Mouse (Mus musculus) limb, embryonic 12.5 days (tissue): ENCODE measurements around the gene Akr7a5. TPM values are rescaled to one million over a fixed set of nuclear protein-coding genes. Genes with fewer than 3 reads are reported as not detected.

Source experiments
- ATAC-seq: fragments of 200-750 bp; cut with Nextera tagmentation; 2 replicates; pipeline ENCODE4 v1.8.0; 2017; ENCODE audit warnings: low read depth, moderate TSS enrichment; ENCODE audit not compliant: insufficient number of reproducible peaks, insufficient read depth, low FRiP score, low TSS enrichment
- H3K27ac ChIP-seq: fragments of 300-500 bp; sonication (generic); 2 replicates; pipeline ENCODE4 v1.5.1; 2016; ENCODE audit warnings: mild to moderate bottlenecking, moderate library complexity
- H3K27me3 ChIP-seq: fragments of 300-500 bp; sonication (generic); 2 replicates; pipeline ENCODE4 v1.6.1; 2016; ENCODE audit warnings: mild to moderate bottlenecking, moderate library complexity
- H3K36me3 ChIP-seq: fragments of 300-500 bp; sonication (generic); 2 replicates; pipeline ENCODE4 v1.6.1; 2016; ENCODE audit warnings: mild to moderate bottlenecking, moderate library complexity
- H3K4me1 ChIP-seq: fragments of 300-500 bp; sonication (generic); replicated peaks from 2 replicates; pipeline ENCODE4 v1.6.1; 2016
- H3K4me2 ChIP-seq: fragments of 300-500 bp; sonication (generic); 2 replicates; pipeline ENCODE4 v1.6.1; 2016; ENCODE audit warnings: mild to moderate bottlenecking, moderate library complexity
- H3K4me3 ChIP-seq: fragments of 300-500 bp; sonication (generic); replicated peaks from 2 replicates; pipeline ENCODE4 v1.5.1; 2016; ENCODE audit warnings: mild to moderate bottlenecking
- H3K9ac ChIP-seq: fragments of 300-500 bp; sonication (generic); replicated peaks from 2 replicates; pipeline ENCODE4 v1.6.1; 2016; ENCODE audit warnings: mild to moderate bottlenecking, moderate library complexity
- H3K9me3 ChIP-seq: fragments of 300-500 bp; sonication (generic); 2 replicates; pipeline ENCODE4 v1.6.1; 2016; ENCODE audit warnings: mild to moderate bottlenecking, moderate library complexity
- WGBS: fragments of 180-500 bp; shearing (Covaris S2); methylation state at CpG from one replicate; pipeline ENCODE4 v1.1.7; 2016; 5-methylcytosine and 5-hydroxymethylcytosine counted together
- polyA plus RNA-seq: library from polyadenylated mRNA; unstranded; fragments of >200 nt; fragmentation: Nextera tagmentation; extraction: Ambion mirVana; gene quantifications from 2 replicates; pipeline ENCODE4 v1.2.1, GENCODE M21; 2016

Gene Akr7a5
- polyA plus RNA-seq, 1 experiment from 2014 or later: 150 TPM

DNA sequence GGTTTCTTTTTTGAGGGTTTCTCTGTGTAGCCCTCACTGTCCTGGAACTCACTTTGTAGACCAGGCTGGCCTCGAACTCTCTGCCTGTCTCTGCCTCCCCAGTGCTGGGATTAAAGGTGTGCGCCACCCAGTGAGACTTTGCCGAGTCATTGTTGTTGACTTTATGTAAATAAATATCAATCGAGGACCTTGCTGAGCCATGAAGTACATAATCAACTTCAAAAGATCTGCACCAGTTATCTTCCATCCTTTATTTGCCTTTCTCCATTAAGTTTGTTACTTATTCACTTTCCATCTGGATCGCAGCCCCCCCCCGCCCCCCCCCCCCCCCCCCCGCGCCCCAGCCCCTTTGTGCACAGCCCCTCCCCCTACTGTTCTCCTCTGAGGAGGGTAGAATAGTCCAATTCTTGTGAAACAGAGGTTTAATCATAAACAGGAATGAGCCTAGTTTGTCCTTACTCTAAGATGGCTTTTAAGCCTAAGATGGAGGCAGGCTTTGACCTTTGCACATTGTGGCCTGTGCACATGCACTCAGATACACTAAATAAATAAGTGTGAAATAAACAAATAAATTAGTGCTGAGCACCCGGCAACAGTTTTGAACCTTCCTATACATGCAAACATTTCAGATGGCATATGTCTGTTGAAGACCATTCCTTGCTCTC lies 24.2 kb downstream of the Akr7a5 start:
- H3K27me3 ChIP-seq: peaks cover 29% of the 10 kb centered on the region
- no peaks in the 10 kb centered on the region for H3K9me3 ChIP-seq
- no peaks in the 10 kb centered on the region for H3K4me1 ChIP-seq
- H3K27ac ChIP-seq: no peak overlapping the region
- 81% methylated on average over 5 of the region's 9 CpGs for WGBS
- no peak overlapping the region for H3K9ac ChIP-seq
- no peaks in the 10 kb centered on the region for H3K36me3 ChIP-seq
- H3K4me2 ChIP-seq: no peak overlapping the region
- H3K4me3 ChIP-seq: no peak overlapping the region
- no peak for ATAC-seq

- no peaks in the 10 kb centered on the region for H3K4me1 ChIP-seq
- no peak overlapping the region for H3K4me3 ChIP-seq
- no peak overlapping the region for H3K4me2 ChIP-seq
- no peaks in the 10 kb centered on the region for H3K9me3 ChIP-seq
- 62% methylated on average over 7 of the region's 7 CpGs for WGBS
- no peaks in the 10 kb centered on the region for H3K36me3 ChIP-seq
- H3K9ac ChIP-seq: no peak overlapping the region
- peaks cover 29% of the 10 kb centered on the region for H3K27me3 ChIP-seq
- no peak for ATAC-seq
- no peak overlapping the region for H3K27ac ChIP-seq
Measured at GRCm38 (mm10) chr4:139335507-139335906, 25.0 kb downstream of the Akr7a5 start.

DNA sequence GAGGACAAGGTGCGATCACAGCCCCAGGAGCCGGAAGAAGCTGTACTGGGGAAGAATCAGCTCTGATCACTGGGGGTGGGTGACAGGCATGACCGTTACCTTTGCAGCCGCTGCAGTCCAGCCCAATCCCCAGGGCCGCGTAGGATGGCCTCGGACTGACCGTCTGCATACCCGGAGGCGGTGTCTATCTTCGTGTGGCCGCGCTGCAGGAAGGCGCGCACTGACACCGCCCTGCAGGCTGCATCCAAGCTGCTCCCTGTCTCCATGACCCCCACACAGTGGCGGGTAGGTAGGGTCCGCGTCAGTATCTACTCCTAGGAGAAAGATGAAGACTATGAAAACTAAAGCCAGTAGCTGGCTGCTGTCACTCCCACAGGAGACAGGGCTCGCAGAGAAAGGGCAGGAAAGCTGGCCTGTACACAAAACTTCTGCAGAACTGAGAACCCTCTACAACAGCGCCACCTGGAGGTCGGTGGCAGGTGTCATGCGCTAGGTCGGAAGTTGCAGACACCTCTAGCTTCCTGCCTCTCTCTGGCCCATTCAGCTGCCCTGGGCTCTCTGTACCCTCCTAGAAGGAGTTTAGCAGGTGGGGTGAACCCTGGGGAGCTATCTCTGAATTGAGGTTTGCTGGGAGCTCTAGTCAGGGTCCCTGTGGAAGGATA lies 26.4 kb downstream of the Akr7a5 start:
- no peak for ATAC-seq
- peak overlapping the region; percentile 47 for H3K4me2 ChIP-seq
- WGBS: 22% methylated on average over 24 of the region's 24 CpGs
- 0 out of 2 replicates have a peak overlapping the region, but pooled peaks have one; percentile 37 for H3K9ac ChIP-seq
- no peaks in the 10 kb centered on the region for H3K4me1 ChIP-seq
- H3K9me3 ChIP-seq: no peaks in the 10 kb centered on the region
- H3K36me3 ChIP-seq: no peaks in the 10 kb centered on the region
- H3K4me3 ChIP-seq: peak overlapping the region; percentile 22
- H3K27ac ChIP-seq: no peak overlapping the region
- peaks cover 29% of the 10 kb centered on the region for H3K27me3 ChIP-seq

DNA sequence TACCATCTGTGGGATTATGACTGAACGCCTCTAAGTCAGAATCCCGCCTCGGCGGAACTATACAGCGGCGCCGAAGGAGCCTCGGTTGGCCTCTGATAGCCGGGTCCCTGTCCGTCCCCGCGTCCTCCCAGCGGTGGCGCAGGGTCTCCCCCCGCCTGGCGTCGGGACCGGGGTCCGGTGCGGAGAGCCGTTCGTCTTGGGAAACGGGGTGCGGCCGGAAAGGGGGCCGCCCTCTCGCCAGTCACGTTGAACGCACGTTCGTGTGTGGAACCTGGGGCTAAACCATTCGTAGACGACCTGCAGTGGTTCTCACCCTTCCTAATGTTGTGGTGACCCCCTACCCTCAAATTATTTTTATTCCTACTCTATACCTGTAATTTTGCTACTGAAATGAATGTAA lies 27.6 kb downstream of the Akr7a5 start:
- H3K4me3 ChIP-seq: no peak overlapping the region
- ATAC-seq: no peak
- peaks cover 27% of the 10 kb centered on the region for H3K27me3 ChIP-seq
- H3K9ac ChIP-seq: no peak overlapping the region
- no peak overlapping the region for H3K4me2 ChIP-seq
- H3K4me1 ChIP-seq: no peaks in the 10 kb centered on the region
- H3K27ac ChIP-seq: no peak overlapping the region
- no peaks in the 10 kb centered on the region for H3K36me3 ChIP-seq
- 53% methylated on average over 33 of the region's 33 CpGs for WGBS
- H3K9me3 ChIP-seq: no peaks in the 10 kb centered on the region

DNA sequence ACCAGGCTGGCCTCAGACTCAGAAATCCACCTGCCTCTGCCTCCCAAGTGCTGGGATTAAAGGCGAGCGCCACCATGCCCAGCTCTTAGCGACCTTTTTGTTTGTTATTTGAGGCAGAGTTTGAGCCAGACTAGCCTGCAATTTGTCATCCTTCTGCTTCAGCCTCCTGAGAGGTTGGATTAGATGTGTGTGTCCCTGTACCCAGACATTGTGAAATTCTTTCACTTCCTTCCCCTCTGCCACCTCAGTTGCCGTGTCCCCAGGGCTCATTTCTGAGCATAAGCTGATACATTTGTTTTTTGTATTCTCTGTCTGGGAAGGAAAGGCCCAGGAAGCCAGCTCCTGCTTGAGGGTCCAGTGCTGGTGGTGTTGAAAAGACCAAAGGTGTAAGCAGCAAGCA lies 30.3 kb downstream of the Akr7a5 start:
- no peak for ATAC-seq
- H3K9me3 ChIP-seq: no peaks in the 10 kb centered on the region

DNA sequence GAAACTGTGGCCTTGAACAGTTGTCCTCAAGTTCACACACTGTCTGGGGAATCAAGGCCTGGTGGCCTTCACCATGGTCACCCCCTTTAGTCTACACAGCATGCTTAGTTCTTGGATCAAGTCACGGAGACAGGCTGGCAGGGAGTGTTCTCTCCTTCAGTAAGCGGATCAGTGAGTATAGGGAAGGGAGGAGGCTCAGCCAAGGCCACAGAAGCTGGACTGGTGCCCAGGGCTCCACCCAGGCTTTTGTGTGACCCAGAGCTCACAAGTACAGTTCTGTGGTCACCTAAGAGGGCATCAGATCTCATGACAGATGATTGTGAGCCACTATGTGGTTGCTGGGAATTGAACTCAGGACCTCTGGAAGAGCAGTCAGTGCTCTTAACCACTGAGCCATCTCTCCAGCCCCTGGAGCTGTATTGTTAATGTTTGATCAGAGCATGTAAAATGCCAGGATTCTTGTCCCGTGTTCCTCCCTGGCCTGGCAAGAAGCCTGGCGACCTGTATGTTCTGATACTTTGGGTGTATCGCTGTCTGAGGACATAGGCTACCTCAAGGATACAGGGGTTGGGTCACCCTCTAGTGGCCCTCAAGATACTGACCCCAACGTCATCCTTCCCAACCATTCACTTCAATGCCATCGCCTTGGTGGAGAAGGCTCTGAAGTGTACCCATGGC lies 31.2 kb downstream of the Akr7a5 start:
- Histone ChIP-seq H3K4me3 (no peak overlapping the region), H3K4me2 (no peak overlapping the region), H3K9me3 (no peaks in the 10 kb centered on the region), H3K27ac (no peak overlapping the region), H3K36me3 (peaks cover 18% of the 10 kb centered on the region), H3K27me3 (peaks cover 17% of the 10 kb centered on the region), H3K9ac (no peak overlapping the region), H3K4me1 (no peaks in the 10 kb centered on the region)
- WGBS: 85% methylated on average over 7 of the region's 7 CpGs
- ATAC-seq: no peak

More for the DNA sequence above, 30.3 kb downstream of the Akr7a5 start:
- H3K27ac ChIP-seq: no peak overlapping the region
- H3K4me1 ChIP-seq: no peaks in the 10 kb centered on the region
- H3K27me3 ChIP-seq: peaks cover 20% of the 10 kb centered on the region
- WGBS: 87% methylated on average over 4 of the region's 4 CpGs
- H3K4me2 ChIP-seq: no peak overlapping the region
- no peak overlapping the region for H3K9ac ChIP-seq
- peaks cover 10% of the 10 kb centered on the region for H3K36me3 ChIP-seq
- H3K4me3 ChIP-seq: no peak overlapping the region

DNA sequence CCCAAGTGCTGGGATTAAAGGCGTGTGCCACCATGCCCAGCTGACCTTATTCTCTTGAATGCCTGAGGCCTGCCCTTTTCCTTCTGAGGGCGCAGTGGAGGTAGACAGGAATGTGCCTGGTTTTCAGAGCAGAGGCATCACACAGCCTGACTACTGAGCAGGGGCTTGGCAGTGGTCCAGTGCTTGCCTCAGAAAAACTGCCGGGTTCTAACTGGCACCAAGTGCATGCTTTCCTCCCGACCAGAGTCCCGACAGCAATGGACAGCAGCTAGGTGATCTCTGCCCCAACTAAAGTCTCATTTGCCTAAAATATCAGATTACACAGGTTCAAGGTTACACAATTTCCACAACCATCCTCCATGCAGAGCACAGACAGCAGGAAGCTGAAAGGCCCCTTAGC lies 33.2 kb downstream of the Akr7a5 start:
- Histone ChIP-seq H3K27ac (no peak overlapping the region), H3K4me3 (no peak overlapping the region), H3K9me3 (no peaks in the 10 kb centered on the region), H3K9ac (no peak overlapping the region), H3K4me2 (no peak overlapping the region), H3K36me3 (peaks cover 38% of the 10 kb centered on the region), H3K4me1 (no peaks in the 10 kb centered on the region), H3K27me3 (no peaks in the 10 kb centered on the region)
- WGBS: 80% methylated on average over 5 of the region's 5 CpGs
- no peak for ATAC-seq

GRCm38 (mm10) chr4:139345416-139346019 lies 35.0 kb downstream of the Akr7a5 start:
- Histone ChIP-seq H3K9ac (no peak overlapping the region), H3K4me3 (no peak overlapping the region), H3K27me3 (no peaks in the 10 kb centered on the region), H3K27ac (no peak overlapping the region), H3K4me2 (no peak overlapping the region), H3K9me3 (no peaks in the 10 kb centered on the region), H3K36me3 (peaks cover 55% of the 10 kb centered on the region), H3K4me1 (peaks cover 2% of the 10 kb centered on the region; the same call in 1 of the 2 replicates)
- WGBS: 79% methylated on average over 23 of the region's 23 CpGs
- no peak for ATAC-seq

GRCm38 (mm10) chr4:139351931-139352711 lies 41.6 kb downstream of the Akr7a5 start, which contains the start of the genes Mrto4, Emc1 and Ubr4:
Gene Mrto4 (minus strand): TSS chr4:139352576.
Gene Emc1 (plus strand): TSS chr4:139352587.
Gene Ubr4 (plus strand): TSS chr4:139352609.
- Histone ChIP-seq H3K36me3 (peaks cover 62% of the 10 kb centered on the region), H3K27me3 (no peaks in the 10 kb centered on the region)
- under 1% methylated on average over 64 of the region's 64 CpGs for WGBS

DNA sequence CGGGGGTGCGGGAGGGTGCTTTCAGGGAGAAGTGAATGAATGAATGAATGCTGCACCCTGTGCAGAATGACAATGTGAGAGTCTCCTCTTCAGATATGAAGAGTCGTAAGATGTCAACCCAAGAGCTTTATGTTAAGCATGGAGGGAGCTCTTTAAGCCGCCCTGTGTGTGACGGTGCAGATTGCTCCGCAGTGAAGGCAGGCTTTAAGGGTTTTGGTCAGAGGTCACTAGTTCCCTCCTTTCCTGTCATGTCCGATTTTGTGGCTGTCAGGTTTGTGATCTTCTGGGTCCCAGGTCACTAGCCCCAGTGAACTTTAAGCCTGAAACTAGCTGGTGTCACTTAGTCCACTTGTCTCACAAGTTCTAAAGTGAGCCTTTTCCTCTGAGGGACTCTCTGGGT lies 42.3 kb downstream of the Akr7a5 start:
- ATAC-seq: peak; percentile 9; the same call in 1 of the 2 replicates
- peak overlapping the region; percentile 99 for H3K4me2 ChIP-seq
- H3K36me3 ChIP-seq: peaks cover 62% of the 10 kb centered on the region
- peak overlapping the region; percentile 88 for H3K9ac ChIP-seq
- peaks cover 22% of the 10 kb centered on the region for H3K4me1 ChIP-seq
- peak overlapping the region; percentile 80 for H3K4me3 ChIP-seq
- no peaks in the 10 kb centered on the region for H3K9me3 ChIP-seq
- under 1% methylated on average over 7 of the region's 7 CpGs for whole genome bisulfite sequencing
- no peaks in the 10 kb centered on the region for H3K27me3 ChIP-seq
- peak overlapping the region; percentile 95; the same call in 1 of the 2 replicates for H3K27ac ChIP-seq

More at GRCm38 (mm10) chr4:139351931-139352711, 41.6 kb downstream of the Akr7a5 start, which contains the start of the genes Mrto4, Emc1 and Ubr4:
- peak within 1 kb of the TSS; percentile 88 for H3K9ac ChIP-seq
- H3K4me2 ChIP-seq: peak within 1 kb of the TSS; percentile 99
- peak within 1 kb of the TSS; percentile 95 for H3K27ac ChIP-seq
- no peaks in the 10 kb centered on the region for H3K9me3 ChIP-seq
- H3K4me3 ChIP-seq: peak within 1 kb of the TSS; percentile 80
- ATAC-seq: peak; percentile 91
- peaks cover 22% of the 10 kb centered on the region for H3K4me1 ChIP-seq
